Mouse (Mus musculus): Measurements from ENCODE around the gene Cldn24.
"Not testable (repeated sequence)": the region's sequence is repeated elsewhere in the genome, so short reads cannot be mapped to it uniquely, and the experiment has no call there.

Cldn24 gene

DNA sequence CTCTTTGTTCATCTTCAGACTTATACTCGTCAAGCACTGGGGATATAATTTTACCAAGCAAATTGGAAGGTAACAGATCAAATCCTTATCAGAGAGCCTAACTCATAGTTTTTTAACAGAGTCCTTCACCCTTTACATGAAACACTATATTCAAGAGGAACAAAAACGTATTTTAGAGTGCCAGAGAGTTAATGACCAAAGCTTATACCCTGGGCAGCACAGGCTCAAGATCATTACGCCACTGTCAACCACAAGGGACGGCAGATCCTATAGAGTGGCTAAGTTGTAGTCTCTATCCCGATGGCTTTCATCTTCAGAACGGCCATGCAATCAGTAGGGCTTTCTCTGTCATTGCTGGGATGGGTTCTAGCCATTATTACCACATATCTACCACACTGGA is at the start of gene Cldn24:
TSS of gene Cldn24 (plus strand) at position 301 of the 400 bp plus-strand sequence.
- no peak for DNase-seq

DNA sequence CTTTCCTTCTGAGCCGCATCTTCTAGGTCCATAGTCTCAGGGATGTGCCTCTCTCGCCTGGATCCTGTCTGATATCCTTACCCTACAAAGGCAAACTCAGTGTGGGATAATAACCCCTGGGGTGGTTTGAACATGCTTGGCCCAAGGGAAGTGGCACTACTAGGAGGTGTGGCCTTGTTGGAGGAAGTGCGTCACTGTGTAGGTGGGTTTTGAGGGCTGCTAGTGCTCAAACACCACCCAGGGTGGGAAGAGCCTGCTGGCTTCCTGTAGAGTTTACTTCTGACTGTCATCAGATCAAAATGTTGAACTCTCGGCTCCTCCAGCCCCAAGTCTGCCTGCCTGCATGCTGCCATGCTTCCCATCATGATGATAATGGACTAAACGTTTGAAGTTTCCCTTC is 49.0 kb upstream of the Cldn24 start:
- DNase-seq = no peak

DNA sequence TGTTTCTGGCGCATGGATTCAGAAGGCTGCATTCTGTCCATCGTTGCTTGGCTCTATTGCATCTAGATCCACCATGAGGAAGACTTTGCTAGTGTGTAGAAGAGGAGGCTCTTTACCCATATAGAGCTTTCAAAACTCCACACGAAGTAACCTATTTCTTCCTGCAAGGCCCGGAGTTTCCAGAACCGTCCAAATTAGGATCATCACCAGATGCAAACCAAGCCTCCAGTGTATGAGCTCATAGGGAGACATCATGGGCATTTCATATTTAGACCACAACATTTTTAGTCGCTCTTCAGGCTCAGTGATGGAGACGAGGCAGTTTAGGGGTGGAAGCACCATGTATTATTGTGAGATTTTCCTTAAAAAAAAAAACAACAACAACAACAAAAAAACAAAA is 44.5 kb upstream of the Cldn24 start:
- no peak for DNase-seq

DNA sequence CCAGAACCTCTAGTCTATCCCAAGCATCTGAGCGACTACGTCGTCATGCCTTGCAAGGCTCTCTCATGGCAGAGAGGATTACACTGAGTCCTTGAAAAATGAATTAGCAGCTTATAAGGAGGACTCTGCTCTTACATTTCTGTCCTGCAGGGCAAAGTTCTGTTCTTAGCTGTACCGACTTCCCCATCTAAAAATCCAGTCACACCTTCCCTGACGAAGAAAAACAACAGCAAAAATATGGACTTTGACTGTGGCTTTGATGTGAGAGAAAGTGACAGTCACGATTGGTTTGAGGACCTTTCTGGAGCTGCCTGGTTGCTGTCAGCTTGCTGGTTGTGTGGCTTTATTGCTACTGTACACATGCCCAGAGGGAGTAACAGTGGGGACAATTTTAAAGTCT is 42.4 kb upstream of the Cldn24 start:
- no peak for DNase-seq

DNA sequence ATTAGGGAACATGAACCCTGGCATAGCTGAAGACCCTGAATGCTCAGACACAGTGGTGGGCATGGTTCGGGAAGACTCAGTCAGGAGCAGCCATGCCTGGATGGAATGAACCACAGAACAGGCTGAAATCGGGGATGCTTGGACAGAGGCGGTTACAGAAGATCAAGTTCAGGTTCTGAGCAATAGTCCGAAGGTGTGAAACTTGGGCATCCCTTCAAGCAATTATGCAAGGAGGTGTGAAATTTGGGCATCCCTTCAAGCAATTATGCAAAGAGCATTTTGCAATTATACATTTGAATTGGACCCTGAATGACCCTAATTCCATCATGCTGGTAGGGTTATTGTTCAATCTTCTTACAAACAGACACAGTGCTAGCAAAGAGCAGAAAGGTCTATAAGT is 40.1 kb upstream of the Cldn24 start:
- DNase-seq = no peak

DNA sequence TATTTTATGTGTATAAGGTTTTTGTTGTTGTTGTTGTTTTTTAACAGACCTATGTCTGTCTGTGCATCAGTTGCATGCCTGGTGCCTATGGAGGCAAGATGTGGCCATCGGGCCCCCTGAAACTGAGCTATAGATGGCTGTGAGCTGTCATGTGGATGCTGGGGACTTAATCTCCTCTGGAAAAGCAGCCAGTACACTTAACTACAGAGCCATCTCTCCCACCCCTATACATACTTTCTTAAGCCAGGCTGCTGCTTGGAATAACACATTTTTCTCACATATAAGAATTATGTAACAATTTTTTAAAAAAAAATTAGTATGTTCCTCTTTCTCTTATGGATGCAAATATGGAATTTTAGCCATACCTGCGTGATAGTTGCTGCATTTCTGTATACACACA is 38.4 kb upstream of the Cldn24 start:
- no peak for DNase-seq

DNA sequence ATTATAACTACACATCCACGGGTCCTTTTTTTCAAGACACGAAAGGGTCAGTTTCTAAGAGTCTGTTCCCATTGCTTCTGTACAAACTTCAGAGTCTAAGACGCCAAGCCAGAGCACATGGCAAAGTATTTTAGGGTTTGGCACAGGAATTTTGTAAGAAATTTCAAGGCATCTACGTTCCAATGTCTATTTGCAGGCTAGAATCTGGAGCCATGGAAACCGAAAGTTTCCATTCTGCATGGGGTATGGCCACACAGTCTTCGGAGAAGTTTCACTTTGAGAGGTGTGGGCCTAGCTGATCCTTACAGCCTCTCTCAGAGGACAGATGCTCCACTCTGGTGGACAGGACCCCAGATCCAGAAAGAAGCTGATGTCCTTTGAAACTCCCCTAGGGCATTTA is 38.0 kb upstream of the Cldn24 start:
- no peak for DNase-seq

DNA sequence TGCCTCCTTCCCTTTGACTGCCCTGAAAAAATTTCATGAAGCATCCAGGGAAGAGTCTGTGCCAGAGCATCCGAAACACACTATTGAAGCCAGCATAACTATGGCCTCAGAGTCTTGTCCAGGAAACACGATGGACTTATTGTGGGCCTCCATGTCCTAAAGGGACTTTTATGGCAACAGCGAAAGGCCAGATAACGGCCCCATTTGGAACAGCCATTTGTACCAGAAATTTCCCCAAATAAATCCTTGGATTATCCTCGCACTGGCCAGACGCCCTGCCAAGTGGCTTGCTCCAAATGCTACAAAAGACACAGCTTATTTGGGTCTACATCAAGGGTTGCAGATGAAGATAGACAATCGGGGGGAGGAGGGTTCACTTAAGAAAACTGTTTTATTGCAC is 37.5 kb upstream of the Cldn24 start:
- DNase-seq = no peak

DNA sequence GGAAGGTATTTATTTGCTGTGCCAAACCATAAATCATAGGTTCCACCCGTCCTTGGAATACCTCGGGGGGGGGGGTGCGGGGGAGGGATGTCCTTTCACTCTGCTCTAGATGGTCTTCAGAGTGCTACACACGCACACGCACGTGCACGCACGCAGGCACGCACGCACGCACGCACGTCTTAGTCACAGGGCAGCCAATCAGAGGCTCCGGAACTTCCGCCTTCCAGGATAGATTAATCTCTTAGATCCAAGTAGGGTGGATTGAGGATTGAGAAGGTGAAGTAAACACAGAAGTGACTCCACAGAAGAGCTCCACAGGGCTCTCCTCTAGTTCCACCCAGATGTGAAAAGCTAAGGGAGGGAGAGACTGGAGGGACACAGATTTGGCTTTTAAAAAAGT is 35.6 kb upstream of the Cldn24 start:
- no peak for DNase-seq

DNA sequence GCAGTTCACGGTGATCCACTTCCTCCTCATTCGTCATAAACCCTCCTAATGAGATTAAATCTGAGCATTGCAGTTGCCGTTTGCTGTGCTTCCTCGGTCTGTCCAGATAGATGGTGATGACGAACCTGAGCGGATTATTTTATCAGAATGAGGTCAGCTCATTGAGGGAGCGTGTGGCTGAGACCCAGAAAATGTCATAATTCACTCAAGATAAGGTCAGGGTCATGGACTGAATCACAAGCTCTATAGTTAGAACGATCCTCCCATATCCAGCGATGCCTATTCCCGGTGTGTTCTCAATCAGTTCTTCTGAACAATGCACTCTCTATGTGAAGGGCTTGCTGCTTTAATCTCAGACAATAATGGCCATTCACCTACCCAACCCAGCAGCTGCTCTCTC is 34.2 kb upstream of the Cldn24 start:
- no peak for DNase-seq

DNA sequence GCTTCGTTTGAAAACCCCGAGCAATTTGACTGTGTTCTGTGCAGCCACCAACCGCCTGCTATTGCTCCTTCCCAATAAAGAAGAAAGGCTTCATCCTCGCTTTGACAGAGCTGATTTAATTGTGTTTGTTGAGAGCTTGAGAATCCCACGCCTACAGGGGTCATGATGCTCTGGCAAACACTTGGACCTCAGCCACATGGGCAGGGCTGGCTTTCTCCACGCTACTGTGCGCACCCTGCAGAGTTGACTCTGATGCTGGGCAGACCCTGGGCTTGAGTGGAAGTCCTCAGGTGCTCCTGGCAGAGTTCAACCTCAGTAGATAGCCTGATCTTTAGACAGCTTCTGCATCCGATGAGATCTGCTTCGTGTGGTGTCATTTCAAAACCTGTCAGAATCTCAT is 30.0 kb upstream of the Cldn24 start:
- no peak for DNase-seq

DNA sequence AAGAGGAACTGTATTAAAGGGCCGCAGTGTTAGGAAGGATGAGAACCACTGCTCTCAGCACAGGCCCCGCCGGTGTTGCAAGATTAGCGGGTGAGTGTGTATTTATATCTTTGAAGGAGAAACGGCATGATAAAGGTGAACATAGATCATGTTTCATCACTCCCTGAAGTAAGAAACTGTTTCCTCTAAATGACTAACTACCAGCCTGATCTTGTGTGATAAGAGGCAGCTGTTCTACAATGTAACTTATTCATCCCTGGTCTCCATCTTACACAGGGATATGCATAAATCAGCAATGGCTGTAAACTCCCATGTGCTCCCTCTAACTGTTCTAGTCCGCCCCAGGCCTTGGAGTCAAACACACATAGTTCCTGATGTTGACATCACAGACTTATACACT is 22.5 kb upstream of the Cldn24 start:
- DNase-seq = no peak

DNA sequence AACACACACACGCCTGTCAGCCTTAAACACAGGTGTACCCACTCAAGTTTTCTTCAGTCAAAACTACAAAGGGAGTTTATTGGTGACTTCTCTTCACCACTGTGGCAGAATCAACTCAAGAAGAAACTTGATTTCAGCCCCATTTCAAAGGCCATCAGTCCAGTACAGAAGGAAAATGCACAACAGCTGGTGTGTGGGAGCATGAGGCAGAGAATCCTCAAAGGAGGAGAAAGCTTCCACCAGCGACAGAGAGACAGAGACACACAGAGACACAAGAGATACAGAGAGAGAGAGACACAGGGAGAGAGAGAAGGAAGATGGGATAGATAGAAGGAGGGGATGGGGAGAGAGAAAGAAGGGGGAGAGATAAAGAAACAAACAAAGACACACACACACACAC is 19.6 kb upstream of the Cldn24 start:
- DNase-seq = no peak

DNA sequence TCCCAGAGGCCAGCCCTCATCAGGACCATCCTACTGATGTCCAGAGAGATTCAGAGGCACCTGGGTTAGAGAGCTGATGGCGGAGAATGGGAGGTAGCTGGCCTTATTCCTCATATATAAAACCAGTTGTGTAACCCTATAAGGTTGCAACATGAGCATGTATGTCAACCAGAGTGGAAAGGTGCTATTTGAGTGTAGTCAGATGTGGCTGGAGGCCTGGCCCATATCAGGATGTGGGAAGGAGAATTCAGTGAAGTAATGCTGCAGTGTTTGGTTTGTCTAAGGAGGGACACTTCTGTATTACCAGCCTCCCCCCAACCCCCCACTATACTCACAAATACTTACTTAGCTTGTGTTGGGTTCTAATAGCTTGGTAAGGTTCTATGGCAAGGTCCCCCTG is 17.7 kb upstream of the Cldn24 start:
- DNase-seq = no peak

DNA sequence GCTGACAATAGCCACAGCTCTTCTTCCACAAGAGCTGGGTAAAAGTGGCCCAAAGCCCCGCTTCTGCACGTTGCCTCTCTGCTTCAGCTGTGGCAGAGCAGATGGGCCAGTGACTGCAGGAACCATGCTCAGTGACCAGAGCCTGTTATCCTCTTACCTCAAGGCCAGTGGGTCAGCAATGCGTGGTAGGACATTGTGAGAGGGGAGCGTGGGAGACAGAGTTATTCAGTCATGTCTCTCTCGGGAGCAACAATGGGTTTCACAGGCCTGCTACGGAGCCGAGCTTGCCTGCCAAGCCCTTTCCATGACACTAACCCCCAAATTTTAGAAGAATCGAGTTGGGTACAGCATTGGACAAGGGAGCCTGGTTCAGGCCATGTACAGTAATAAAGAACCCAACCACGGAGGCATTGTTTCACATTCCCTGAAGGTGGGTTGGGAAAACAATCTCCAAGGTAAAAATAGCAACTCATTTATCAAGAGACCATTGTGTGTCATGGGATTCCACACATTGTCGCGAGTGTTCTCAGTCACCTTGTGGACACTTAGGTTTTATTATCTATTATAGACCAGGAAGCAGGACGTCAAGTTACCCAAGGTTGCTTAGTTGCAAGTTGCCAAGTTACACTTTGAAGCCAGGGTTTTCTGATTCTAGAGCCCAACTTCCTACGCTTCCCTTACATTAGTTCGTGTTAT is 11.8 kb upstream of the Cldn24 start:
- DNase-seq = no peak

DNA sequence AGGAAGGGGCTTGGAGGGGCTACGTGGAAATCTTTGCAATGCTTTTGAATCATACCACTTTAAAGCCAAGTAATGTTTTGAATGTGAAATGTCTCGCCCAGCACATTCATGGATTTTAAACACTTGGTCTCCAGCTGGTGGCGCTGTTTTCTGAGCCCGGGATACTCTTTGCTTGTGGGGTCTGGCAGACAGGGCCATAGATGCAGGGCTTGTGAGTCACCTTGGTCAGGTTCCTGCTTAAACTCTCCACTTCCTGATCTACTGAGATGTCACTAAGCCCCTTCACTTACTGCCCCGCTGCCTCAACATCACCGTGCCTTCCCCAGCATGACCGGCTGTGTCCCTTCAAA is 11.3 kb upstream of the Cldn24 start:
- DNase-seq = no peak

DNA sequence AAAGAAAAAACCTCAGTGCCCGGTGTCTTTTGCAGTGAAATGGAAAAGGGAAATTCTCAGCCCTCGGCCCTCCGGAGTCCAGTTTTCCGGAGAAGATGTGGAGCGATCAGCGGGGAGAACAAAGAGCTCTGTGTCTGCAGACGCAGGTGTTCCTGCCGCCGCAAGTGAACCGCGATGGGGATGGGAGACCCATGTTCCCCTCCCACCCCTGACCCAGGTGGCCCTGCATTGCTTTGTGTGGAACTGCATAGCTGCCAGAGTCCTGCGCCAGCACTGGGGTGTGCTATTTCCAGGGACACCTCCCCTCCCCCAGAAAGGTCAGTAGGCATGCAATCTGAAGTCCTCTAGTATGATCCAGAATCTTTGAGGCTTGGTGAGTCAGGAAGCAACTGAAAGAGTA is 10.7 kb upstream of the Cldn24 start:
- DNase-seq = no peak

DNA sequence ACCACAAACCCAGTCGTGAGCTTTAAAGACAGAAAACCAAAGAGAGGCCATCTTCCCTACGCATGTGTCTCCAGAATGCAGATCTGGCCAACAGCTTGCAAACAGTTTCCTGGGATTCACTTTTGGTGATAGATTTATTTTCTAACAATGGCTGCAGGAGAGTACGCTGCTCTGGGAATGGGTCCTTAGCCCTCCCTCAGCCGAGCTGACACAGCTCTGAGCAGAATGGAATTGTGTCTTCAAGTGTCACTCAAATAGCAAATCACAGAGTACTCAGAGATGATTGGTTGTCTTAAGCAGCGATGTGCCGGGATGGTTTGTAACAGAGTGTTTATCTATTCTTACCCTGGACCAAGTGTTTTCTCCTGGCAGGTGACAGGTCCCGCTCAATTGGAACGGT is 2.9 kb upstream of the Cldn24 start:
- no peak for DNase-seq

DNA sequence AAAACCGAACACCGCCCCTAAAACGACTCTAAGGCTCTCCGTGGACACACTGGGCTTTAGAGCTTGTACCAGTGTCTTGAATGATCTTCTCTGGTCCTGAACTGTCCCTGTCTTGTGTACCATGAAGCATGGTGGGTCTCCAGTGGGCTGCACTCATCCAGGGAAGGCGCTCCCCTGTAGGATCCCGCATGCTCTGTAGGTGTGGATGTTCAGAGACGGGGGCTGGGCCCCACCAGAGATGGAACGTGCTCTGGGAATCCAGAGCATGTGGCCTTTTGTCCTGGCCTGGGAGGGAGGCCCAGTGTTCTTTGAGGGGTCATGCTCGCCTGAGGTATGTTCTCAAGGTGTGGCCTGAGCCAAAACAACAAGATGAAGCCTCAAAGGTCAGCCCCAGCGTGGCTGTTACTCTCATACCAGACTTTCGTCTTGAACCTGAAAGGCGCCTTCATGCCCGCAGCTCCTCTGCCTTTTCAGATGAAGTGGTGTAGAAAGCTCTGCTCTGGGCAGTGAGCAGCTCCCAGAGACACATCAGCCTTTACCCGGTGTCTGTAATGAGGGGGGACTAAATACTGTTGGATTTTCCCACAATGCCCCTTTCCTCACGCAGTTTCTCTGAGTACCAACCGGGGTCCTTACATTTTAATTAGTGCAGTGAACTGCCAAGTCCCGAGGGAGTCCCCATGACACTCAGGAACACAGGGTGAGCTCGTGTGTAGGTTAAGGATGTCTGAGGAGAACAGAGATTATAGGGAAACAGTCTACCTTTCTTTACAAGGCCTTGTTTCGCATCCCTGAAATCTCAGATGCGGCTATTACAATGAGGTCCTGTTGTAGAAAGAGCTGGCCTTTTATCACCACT is 800 bp upstream of the Cldn24 start:
- DNase-seq = no peak

DNA sequence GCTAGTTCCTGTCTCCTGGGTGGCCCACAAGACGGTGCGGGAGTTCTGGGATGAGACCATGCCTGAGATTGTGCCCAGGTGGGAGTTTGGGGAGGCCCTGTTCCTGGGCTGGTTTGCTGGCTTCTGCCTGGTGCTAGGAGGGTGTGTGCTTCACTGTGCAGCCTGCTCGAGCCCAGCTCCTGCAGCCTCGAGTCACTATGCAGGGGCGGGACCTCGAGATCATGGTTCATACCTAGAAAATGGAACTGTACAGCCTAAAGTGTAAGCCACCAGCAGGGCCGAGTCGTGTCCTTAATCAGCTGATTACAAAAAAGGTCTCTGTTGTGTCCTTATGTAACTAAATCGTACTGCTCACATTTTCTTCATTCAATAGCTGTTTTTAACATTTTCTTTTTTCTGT is 598 bp downstream of the Cldn24 start:
- not testable (repeated sequence) for DNase-seq

DNA sequence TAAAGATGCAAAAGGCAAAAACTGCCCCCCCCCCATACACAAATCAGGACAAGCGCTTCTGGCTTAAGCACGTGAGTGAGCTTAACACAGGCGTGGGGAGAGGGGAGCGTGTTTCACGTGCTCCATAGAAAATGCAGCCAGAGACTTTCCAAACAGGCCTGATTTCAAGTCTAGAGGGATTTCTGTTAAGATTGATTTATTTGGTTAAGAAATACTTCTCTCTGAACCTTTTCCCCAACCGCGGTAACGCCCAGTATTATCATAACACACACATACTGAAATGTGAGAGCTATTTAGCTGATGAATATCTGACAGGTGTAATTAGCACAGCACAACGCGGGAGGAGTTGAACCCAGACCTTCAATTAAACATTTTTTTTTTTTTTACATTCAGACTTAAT is 1.8 kb downstream of the Cldn24 start:
- DNase-seq = no peak

DNA sequence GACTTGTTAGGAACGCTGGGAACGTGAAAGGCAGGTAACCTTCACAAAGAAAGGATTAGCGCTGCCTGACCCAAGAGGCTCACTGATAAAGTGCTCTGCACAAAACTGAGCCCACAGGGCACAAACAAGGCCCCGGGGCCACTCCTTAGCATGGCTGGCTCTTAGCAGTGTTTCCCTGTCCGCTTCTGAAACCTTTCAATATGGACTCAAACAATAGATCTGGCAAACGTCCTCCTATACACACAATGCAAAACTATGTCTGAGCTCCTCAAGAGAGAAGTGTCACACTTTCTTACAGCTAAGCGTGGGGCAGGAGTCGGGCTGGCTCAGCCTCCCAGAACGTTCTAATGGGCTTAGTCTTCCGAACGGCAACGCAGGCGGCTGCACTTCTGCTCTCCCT is 2.2 kb downstream of the Cldn24 start, which contains the start of gene Cldn22:
TSS of gene Cldn22 (plus strand) at position 301 of the 400 bp plus-strand sequence.
- DNase-seq = no peak

DNA sequence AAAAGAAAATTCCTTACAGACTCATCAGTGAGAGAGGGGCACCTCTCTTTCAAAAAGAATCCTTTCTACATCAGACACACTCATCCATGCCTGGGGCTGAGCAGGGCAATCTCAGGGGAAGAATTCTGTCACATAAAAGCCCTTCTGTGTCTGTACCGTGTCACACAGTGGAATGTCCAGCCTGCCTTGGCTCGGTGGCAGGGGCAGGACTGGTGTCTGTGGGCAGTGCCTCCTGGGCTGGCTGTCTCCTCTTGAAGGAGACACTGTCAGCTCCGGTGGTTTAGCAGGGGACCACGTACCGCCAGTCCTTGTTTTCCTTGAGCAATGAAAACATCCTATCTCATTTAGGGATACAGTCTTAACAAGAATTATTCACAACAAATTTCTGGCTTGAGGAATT is 3.7 kb downstream of the Cldn24 start:
- DNase-seq = no peak

DNA sequence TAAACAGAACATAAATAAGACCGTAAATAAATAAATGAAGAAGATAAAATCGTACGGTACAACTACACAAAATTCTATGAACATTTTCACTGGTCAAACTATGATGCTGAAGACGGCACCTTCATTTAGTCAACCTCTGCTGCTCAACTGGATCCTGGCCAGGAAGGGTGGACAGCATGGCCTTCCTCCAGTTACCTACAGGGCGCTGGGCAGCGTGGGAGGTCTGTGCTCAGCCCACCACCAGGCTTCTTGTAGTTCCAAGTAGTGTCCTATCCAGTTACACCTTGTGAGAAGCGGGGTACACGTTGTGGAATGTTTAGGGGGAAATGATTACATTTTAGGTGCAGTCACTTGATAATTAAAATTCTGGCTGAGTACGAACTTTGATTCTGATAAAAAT is 5.0 kb downstream of the Cldn24 start:
- no peak for DNase-seq

DNA sequence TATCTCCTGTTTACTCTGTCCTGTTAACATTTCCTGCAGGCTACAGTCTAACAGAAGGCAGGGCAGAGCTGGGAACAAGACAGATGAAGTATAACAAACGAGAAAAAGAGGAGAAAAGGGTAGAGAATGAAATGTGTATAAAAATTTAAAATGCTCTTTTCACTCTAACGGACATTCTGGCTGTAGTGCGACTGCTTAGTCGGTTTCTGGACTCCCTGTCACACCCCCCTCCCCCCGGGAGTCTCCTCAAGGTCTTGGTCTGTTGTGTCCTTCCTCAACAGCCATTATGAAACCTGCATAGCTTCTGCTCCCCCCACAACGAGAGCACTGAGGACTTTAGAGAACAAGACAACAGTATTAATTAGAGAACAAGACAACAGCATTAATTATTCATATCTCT is 10.7 kb downstream of the Cldn24 start:
- no peak for DNase-seq
